Mouse (Mus musculus) spleen, adult 2 months (tissue): Measurements from ENCODE around the gene Nacc1. TPM values are rescaled to one million over a fixed set of nuclear protein-coding genes. Genes with fewer than 3 reads are reported as not detected.

Experiments used
- DNase-seq, 2 experiments: peaks; one replicate each; pipeline versions ENCODE4 v3.0.0 to v3.0.0-alpha.2; 2012 to 2021; ENCODE audit warnings: low spot score in 2 of 2, low read depth in 1 of 2
- H3K27ac ChIP-seq: fragments of 200-500 bp; 2 replicates; pipeline ENCODE4 v1.5.1; 2012; ENCODE audit warnings: low read length, inconsistent platforms; ENCODE audit not compliant: insufficient read depth
- H3K27me3 ChIP-seq: fragments of 200-500 bp; 2 replicates; pipeline ENCODE4 v1.6.1; 2012; ENCODE audit warnings: mild to moderate bottlenecking, moderate library complexity, low read length, inconsistent platforms; ENCODE audit not compliant: control insufficient read depth, insufficient read depth
- H3K36me3 ChIP-seq: fragments of 200-500 bp; 2 replicates; pipeline ENCODE4 v1.6.1; 2012; ENCODE audit warnings: mild to moderate bottlenecking, low read length, inconsistent platforms; ENCODE audit not compliant: control insufficient read depth, insufficient read depth
- H3K4me1 ChIP-seq: fragments of 200-500 bp; 2 replicates; pipeline ENCODE4 v1.6.1; 2011; ENCODE audit warnings: inconsistent platforms; ENCODE audit not compliant: control insufficient read depth, insufficient read depth, insufficient read length
- H3K4me3 ChIP-seq: fragments of 200-500 bp; 2 replicates; pipeline ENCODE4 v1.5.1; 2011; ENCODE audit warnings: mild to moderate bottlenecking, inconsistent platforms; ENCODE audit not compliant: insufficient read depth, insufficient read length; ENCODE audit errors: extremely low read depth
- CTCF ChIP-seq: fragments of 200-500 bp; IDR thresholded peaks from 2 replicates; pipeline ENCODE4 v1.5.1; 2011; ENCODE audit warnings: mild to moderate bottlenecking, inconsistent platforms; ENCODE audit not compliant: insufficient read depth, insufficient read length, insufficient replicate concordance; ENCODE audit errors: extremely low read depth
- POLR2A ChIP-seq: fragments of 200-500 bp; IDR thresholded peaks from 2 replicates; pipeline ENCODE4 v1.6.1; 2011; ENCODE audit warnings: low read depth, low read length, inconsistent platforms
- WGBS: fragments of 180-500 bp; shearing (Covaris S2); methylation state at CpG from one replicate; pipeline ENCODE4 v1.1.7; 2018; 5-methylcytosine and 5-hydroxymethylcytosine counted together
- polyA plus RNA-seq: library from polyadenylated mRNA; depleted of rRNA; stranded (reverse); fragments of >200 nt; gene quantifications from 2 replicates; pipeline ENCODE4 v1.2.3, GENCODE M21; 2012

Gene Nacc1
- polyA plus RNA-seq, 1 experiment, result 66.0 TPM

DNA sequence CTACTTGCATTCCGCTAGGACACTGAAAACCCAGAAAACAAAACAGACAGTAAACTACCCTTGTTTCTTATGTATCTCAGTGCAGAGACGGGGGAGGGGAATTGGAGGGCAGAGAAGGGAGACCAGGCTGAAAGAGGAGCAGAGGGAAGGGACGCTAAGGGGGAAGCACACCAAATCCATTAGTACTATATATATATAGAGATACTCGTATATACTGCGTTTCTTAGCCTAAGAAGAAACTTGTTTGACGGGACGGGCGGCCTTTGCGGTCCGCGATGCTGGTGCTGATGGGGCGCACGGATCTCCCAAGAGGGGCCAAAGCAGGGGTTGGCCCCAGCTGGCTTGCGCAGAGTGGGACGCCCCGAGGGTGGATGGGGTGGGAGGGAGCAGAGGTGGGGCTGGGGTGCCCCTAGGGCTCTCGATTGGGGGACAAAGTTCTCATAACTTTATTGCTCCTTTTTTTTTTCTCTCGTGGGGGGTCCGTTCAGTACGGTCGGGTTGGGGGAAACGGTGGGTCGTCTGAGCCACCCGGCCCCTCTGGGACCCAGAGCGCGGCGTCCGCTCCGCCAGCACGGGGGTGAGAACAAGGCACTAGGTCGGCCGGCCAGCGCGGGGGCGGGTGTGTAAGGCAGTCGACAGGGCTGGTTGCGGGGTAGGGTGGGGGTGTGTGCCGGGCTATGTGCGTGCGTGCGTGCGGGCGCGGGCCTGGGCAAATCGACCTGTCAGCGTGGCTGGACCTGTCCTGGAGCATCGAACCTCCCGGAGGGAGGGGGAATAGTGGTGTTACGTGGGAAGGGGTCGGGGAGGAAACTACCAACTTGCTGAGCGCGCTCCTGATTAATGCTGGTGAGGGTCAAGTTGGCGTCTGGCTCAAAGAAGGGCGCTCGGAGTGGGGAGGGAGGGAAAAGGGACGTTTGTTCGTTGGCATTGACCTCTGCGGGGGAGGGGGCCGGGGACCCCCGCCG lies 17.5 kb upstream of the Nacc1 start:
- peak in 1 of 2 experiments; percentile 59 for DNase-seq
- Histone ChIP-seq H3K4me1 (peaks cover 47% of the 10 kb centered on the region), H3K4me3 (peak overlapping the region; percentile 52; the same call in 1 of the 2 replicates), H3K27ac (peak overlapping the region; percentile 49; the same call in 1 of the 2 replicates), H3K36me3 (0 out of 2 replicates have a peak, but pooled peaks cover 5% of the 10 kb centered on the region), H3K27me3 (peaks cover 3% of the 10 kb centered on the region; the same call in 1 of the 2 replicates)
- 4% methylated on average over 61 of the region's 61 CpGs for WGBS
- TF ChIP-seq CTCF, result no peak
- TF ChIP-seq POLR2A, result peak; percentile 3; the same call in 1 of the 2 replicates

- peak overlapping the region; percentile 75 for H3K27ac ChIP-seq
- peak; percentile 50 to 80 for DNase-seq
- TF ChIP-seq CTCF, result peak; percentile 87
- TF ChIP-seq POLR2A, result no peak
- WGBS, result 3% methylated on average over 16 of the region's 16 CpGs
- peaks cover 3% of the 10 kb centered on the region; the same call in 1 of the 2 replicates for H3K27me3 ChIP-seq
- H3K4me3 ChIP-seq, result peak overlapping the region; percentile 43; the same call in 1 of the 2 replicates
- 0 out of 2 replicates have a peak, but pooled peaks cover 5% of the 10 kb centered on the region for H3K36me3 ChIP-seq
- peaks cover 55% of the 10 kb centered on the region for H3K4me1 ChIP-seq
Measured at GRCm38 (mm10) chr8:84704356-84704755, 16.7 kb upstream of the Nacc1 start.

- peaks cover 57% of the 10 kb centered on the region for H3K4me1 ChIP-seq
- DNase-seq, result peak in 1 of 2 experiments; percentile 50
Measured at GRCm38 (mm10) chr8:84703466-84704249, 16.0 kb upstream of the Nacc1 start.

DNA sequence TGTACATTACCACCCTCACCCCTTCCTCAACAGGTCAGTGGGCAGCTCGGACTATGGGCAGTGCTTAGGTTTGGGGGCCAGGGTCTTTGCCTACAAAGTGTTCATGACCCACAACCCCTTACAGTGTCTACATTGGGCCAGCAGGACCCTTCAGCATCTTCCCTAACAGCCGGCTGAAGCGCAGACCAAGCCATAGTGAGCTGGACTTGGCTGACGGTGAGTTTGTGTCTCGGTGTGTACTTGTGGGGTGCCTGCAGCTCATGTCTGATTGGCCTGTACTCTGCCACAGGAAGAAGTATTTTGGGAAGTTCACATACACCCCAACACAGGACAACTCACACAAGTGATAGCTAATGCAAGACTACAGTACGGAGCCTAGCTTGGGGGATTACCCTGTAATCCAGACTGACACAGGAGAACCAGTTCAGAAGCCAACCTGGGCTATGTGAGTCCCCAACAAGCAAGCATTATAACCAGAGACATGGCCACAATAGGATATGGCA lies 15.4 kb upstream of the Nacc1 start:
- H3K36me3 ChIP-seq, result 0 out of 2 replicates have a peak, but pooled peaks cover 5% of the 10 kb centered on the region
- H3K4me1 ChIP-seq, result peaks cover 54% of the 10 kb centered on the region
- H3K27ac ChIP-seq, result peak overlapping the region; percentile 98
- peak overlapping the region; percentile 84 for H3K4me3 ChIP-seq
- no peak for DNase-seq
- peaks cover 3% of the 10 kb centered on the region; the same call in 1 of the 2 replicates for H3K27me3 ChIP-seq
- TF ChIP-seq CTCF (no peak), POLR2A (no peak)
- WGBS, result 22% methylated on average over 6 of the region's 6 CpGs

More at GRCm38 (mm10) chr8:84703466-84704249, 16.0 kb upstream of the Nacc1 start:
- no peak for TF ChIP-seq CTCF
- TF ChIP-seq POLR2A, result no peak
- Histone ChIP-seq H3K27ac (peak overlapping the region; percentile 98), H3K4me3 (peak overlapping the region; percentile 43; the same call in 1 of the 2 replicates), H3K36me3 (0 out of 2 replicates have a peak, but pooled peaks cover 5% of the 10 kb centered on the region), H3K27me3 (peaks cover 3% of the 10 kb centered on the region; the same call in 1 of the 2 replicates)
- 8% methylated on average over 38 of the region's 38 CpGs for whole genome bisulfite sequencing

- peak overlapping the region; percentile 98 for H3K27ac ChIP-seq
- 14% methylated on average over 9 of the region's 9 CpGs for WGBS
Measured at GRCm38 (mm10) chr8:84702561-84702960, 14.9 kb upstream of the Nacc1 start.

More at GRCm38 (mm10) chr8:84702561-84702960, 14.9 kb upstream of the Nacc1 start:
- Histone ChIP-seq H3K4me1 (peaks cover 50% of the 10 kb centered on the region), H3K27me3 (peaks cover 3% of the 10 kb centered on the region; the same call in 1 of the 2 replicates), H3K4me3 (peak overlapping the region; percentile 84), H3K36me3 (peaks cover 5% of the 10 kb centered on the region; the same call in 1 of the 2 replicates)
- no peak for DNase-seq
- TF ChIP-seq POLR2A, result no peak
- TF ChIP-seq CTCF, result no peak
